Mouse (Mus musculus) lung, embryonic 15.5 days (tissue): ENCODE measurements at regions not wholly inside any gene's neighbourhood (a gene's known extent, or its start where the extent isn't known, plus 50 kb on each side); places are given as distances from the start of the nearest gene placed in this dataset.

Source experiments
- ATAC-seq: fragments of 200-750 bp; cut with Nextera tagmentation; 2 replicates; pipeline ENCODE4 v1.8.0; 2017; ENCODE audit warnings: moderate number of reproducible peaks, borderline replicate concordance; ENCODE audit not compliant: low FRiP score, low TSS enrichment; ENCODE audit errors: extremely low read depth
- H3K27ac ChIP-seq: fragments of 300-500 bp; sonication (generic); 2 replicates; pipeline ENCODE4 v1.5.1; 2015; ENCODE audit warnings: moderate library complexity, mild to moderate bottlenecking, inconsistent platforms
- H3K27me3 ChIP-seq: fragments of 300-500 bp; sonication (generic); 2 replicates; pipeline ENCODE4 v1.6.1; 2015; ENCODE audit warnings: inconsistent platforms
- H3K36me3 ChIP-seq: fragments of 300-500 bp; sonication (generic); 2 replicates; pipeline ENCODE4 v1.6.1; 2015; ENCODE audit warnings: inconsistent platforms
- H3K4me1 ChIP-seq: fragments of 300-500 bp; sonication (generic); 2 replicates; pipeline ENCODE4 v1.6.1; 2015; ENCODE audit warnings: inconsistent platforms
- H3K4me2 ChIP-seq: fragments of 300-500 bp; sonication (generic); 2 replicates; pipeline ENCODE4 v1.6.1; 2015; ENCODE audit warnings: inconsistent platforms, mild to moderate bottlenecking, moderate library complexity
- H3K4me3 ChIP-seq: fragments of 300-500 bp; sonication (generic); 2 replicates; pipeline ENCODE4 v1.5.1; 2015; ENCODE audit warnings: mild to moderate bottlenecking, inconsistent platforms
- H3K9ac ChIP-seq: fragments of 300-500 bp; sonication (generic); 2 replicates; pipeline ENCODE4 v1.6.1; 2015; ENCODE audit warnings: inconsistent platforms
- H3K9me3 ChIP-seq: fragments of 300-500 bp; sonication (generic); 2 replicates; pipeline ENCODE4 v1.6.1; 2016; ENCODE audit warnings: inconsistent platforms
- WGBS: fragments of 180-500 bp; shearing (Covaris S2); methylation state at CpG from one replicate; pipeline ENCODE4 v1.1.7; 2015; 5-methylcytosine and 5-hydroxymethylcytosine counted together

- H3K27me3 ChIP-seq = no peaks in the 10 kb centered on the region
- H3K27ac ChIP-seq = no peak overlapping the region
- H3K4me2 ChIP-seq = no peak overlapping the region
- no peaks in the 10 kb centered on the region for H3K36me3 ChIP-seq
- H3K4me3 ChIP-seq = no peak overlapping the region
- H3K4me1 ChIP-seq = no peaks in the 10 kb centered on the region
- no peak for ATAC-seq
- H3K9me3 ChIP-seq = no peaks in the 10 kb centered on the region
- WGBS = 58% methylated on average over 15 of the region's 15 CpGs
- no peak overlapping the region for H3K9ac ChIP-seq
Measured at GRCm38 (mm10) chr12:112369581-112370371, 119.5 kb upstream of the A530016L24Rik start.

GRCm38 (mm10) chr12:112372234-112373050, 116.8 kb upstream of the A530016L24Rik start:
- Histone ChIP-seq H3K9ac (no peak overlapping the region), H3K36me3 (no peaks in the 10 kb centered on the region), H3K4me1 (no peaks in the 10 kb centered on the region), H3K4me3 (no peak overlapping the region), H3K9me3 (no peaks in the 10 kb centered on the region), H3K27me3 (no peaks in the 10 kb centered on the region), H3K4me2 (no peak overlapping the region), H3K27ac (no peak overlapping the region)
- 73% methylated on average over 14 of the region's 14 CpGs for WGBS
- no peak for ATAC-seq

- Histone ChIP-seq H3K4me3 (no peak overlapping the region), H3K4me1 (no peaks in the 10 kb centered on the region), H3K36me3 (no peaks in the 10 kb centered on the region), H3K4me2 (no peak overlapping the region), H3K27ac (no peak overlapping the region), H3K9me3 (no peaks in the 10 kb centered on the region), H3K9ac (no peak overlapping the region), H3K27me3 (no peaks in the 10 kb centered on the region)
- 83% methylated on average over 7 of the region's 7 CpGs for WGBS
- ATAC-seq = no peak
Measured at GRCm38 (mm10) chr12:112373966-112374365, 115.3 kb upstream of the A530016L24Rik start.

- no peak overlapping the region for H3K9ac ChIP-seq
- 74% methylated on average over 5 of the region's 5 CpGs for WGBS
- H3K36me3 ChIP-seq = no peaks in the 10 kb centered on the region
- no peaks in the 10 kb centered on the region for H3K9me3 ChIP-seq
- H3K4me3 ChIP-seq = no peak overlapping the region
- no peaks in the 10 kb centered on the region for H3K27me3 ChIP-seq
- no peak for ATAC-seq
- no peak overlapping the region for H3K4me2 ChIP-seq
- H3K4me1 ChIP-seq = no peaks in the 10 kb centered on the region
- no peak overlapping the region for H3K27ac ChIP-seq
Measured at GRCm38 (mm10) chr12:112376236-112376635, 113.0 kb upstream of the A530016L24Rik start.

- Histone ChIP-seq H3K4me1 (no peaks in the 10 kb centered on the region), H3K4me2 (no peak overlapping the region), H3K4me3 (no peak overlapping the region), H3K9me3 (no peaks in the 10 kb centered on the region), H3K36me3 (no peaks in the 10 kb centered on the region), H3K27me3 (no peaks in the 10 kb centered on the region), H3K9ac (no peak overlapping the region), H3K27ac (no peak overlapping the region)
- ATAC-seq = no peak
- WGBS = 72% methylated on average over 8 of the region's 8 CpGs
Measured at GRCm38 (mm10) chr12:112376701-112377100, 112.5 kb upstream of the A530016L24Rik start.

- Histone ChIP-seq H3K9me3 (no peaks in the 10 kb centered on the region), H3K4me3 (no peak overlapping the region), H3K27ac (no peak overlapping the region), H3K4me1 (no peaks in the 10 kb centered on the region), H3K27me3 (no peaks in the 10 kb centered on the region), H3K36me3 (no peaks in the 10 kb centered on the region), H3K9ac (no peak overlapping the region), H3K4me2 (no peak overlapping the region)
- 82% methylated on average over 13 of the region's 13 CpGs for WGBS
- no peak for ATAC-seq
Measured at GRCm38 (mm10) chr12:112378482-112379243, 110.6 kb upstream of the A530016L24Rik start.

- no peak overlapping the region for H3K27ac ChIP-seq
- H3K4me3 ChIP-seq = no peak overlapping the region
- H3K27me3 ChIP-seq = no peaks in the 10 kb centered on the region
- H3K9me3 ChIP-seq = no peaks in the 10 kb centered on the region
- H3K9ac ChIP-seq = no peak overlapping the region
- ATAC-seq = no peak
- WGBS = 62% methylated on average over 9 of the region's 9 CpGs
- H3K36me3 ChIP-seq = no peaks in the 10 kb centered on the region
- no peak overlapping the region for H3K4me2 ChIP-seq
- no peaks in the 10 kb centered on the region for H3K4me1 ChIP-seq
Measured at GRCm38 (mm10) chr12:112387836-112388235, 101.4 kb upstream of the A530016L24Rik start.

GRCm38 (mm10) chr12:112395909-112396308, 93.3 kb upstream of the A530016L24Rik start:
- H3K4me1 ChIP-seq = no peaks in the 10 kb centered on the region
- no peaks in the 10 kb centered on the region for H3K9me3 ChIP-seq
- H3K27ac ChIP-seq = no peak overlapping the region
- no peaks in the 10 kb centered on the region for H3K27me3 ChIP-seq
- no peak for ATAC-seq
- WGBS = 62% methylated on average over 13 of the region's 13 CpGs
- H3K36me3 ChIP-seq = no peaks in the 10 kb centered on the region
- H3K4me2 ChIP-seq = no peak overlapping the region
- no peak overlapping the region for H3K9ac ChIP-seq
- no peak overlapping the region for H3K4me3 ChIP-seq

GRCm38 (mm10) chr12:112403688-112404240, 85.5 kb upstream of the A530016L24Rik start:
- ATAC-seq = no peak
- Histone ChIP-seq H3K9me3 (no peaks in the 10 kb centered on the region), H3K4me1 (no peaks in the 10 kb centered on the region), H3K27me3 (no peaks in the 10 kb centered on the region), H3K4me2 (no peak overlapping the region), H3K36me3 (no peaks in the 10 kb centered on the region), H3K9ac (no peak overlapping the region), H3K4me3 (no peak overlapping the region), H3K27ac (no peak overlapping the region)
- 80% methylated on average over 11 of the region's 11 CpGs for WGBS

GRCm38 (mm10) chr12:112404338-112404737, 84.9 kb upstream of the A530016L24Rik start:
- Histone ChIP-seq H3K9ac (no peak overlapping the region), H3K9me3 (no peaks in the 10 kb centered on the region), H3K27me3 (no peaks in the 10 kb centered on the region), H3K36me3 (no peaks in the 10 kb centered on the region), H3K4me1 (no peaks in the 10 kb centered on the region), H3K4me3 (no peak overlapping the region), H3K4me2 (no peak overlapping the region), H3K27ac (no peak overlapping the region)
- 82% methylated on average over 12 of the region's 12 CpGs for WGBS
- no peak for ATAC-seq

GRCm38 (mm10) chr12:112405781-112406213, 83.5 kb upstream of the A530016L24Rik start:
- H3K9me3 ChIP-seq = no peaks in the 10 kb centered on the region
- no peak for ATAC-seq
- H3K27me3 ChIP-seq = no peaks in the 10 kb centered on the region
- no peak overlapping the region for H3K4me2 ChIP-seq
- H3K27ac ChIP-seq = no peak overlapping the region
- no peak overlapping the region for H3K4me3 ChIP-seq
- no peaks in the 10 kb centered on the region for H3K4me1 ChIP-seq
- 47% methylated on average over 12 of the region's 12 CpGs for WGBS
- no peak overlapping the region for H3K9ac ChIP-seq
- H3K36me3 ChIP-seq = no peaks in the 10 kb centered on the region
